Mouse (Mus musculus) small intestine, adult 2 months (tissue): ENCODE measurements around the gene Gm11060.

Experiments used
- CTCF ChIP-seq: fragments of 200-500 bp; IDR thresholded peaks from 2 replicates; pipeline ENCODE4 v1.5.1; 2012; ENCODE audit warnings: low read depth, mild to moderate bottlenecking, control low read depth, inconsistent platforms, low read length, moderate library complexity, mixed read lengths; ENCODE audit not compliant: insufficient replicate concordance, insufficient read length; ENCODE audit errors: extremely low read depth
- POLR2A ChIP-seq: fragments of 200-500 bp; IDR thresholded peaks from 2 replicates; pipeline ENCODE4 v1.6.1; 2012; ENCODE audit warnings: low read depth, mild to moderate bottlenecking, control low read depth, inconsistent platforms, low read length, moderate library complexity

DNA sequence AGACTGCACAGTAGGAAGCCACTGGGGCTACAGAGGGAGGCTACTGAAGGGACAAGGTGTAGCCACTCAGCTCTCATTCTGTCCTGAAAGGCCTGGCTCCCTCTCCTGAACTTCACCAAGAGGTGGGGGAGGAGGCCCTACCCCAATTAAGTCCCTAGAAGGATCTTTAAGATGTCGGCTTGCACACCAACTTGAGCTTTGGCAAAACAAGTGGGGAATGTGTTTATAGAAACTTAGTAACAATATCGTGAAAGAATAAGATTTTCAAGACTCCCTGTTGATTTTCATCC, 39.9 kb downstream of the Gm11060 start:
- TF ChIP-seq POLR2A (no peak), CTCF (no peak)
